Mouse (Mus musculus) intestine, embryonic 16.5 days (tissue): ENCODE measurements around the gene Med23. TPM values are rescaled to one million over a fixed set of nuclear protein-coding genes. Genes with fewer than 3 reads are reported as not detected.
A peak's percentile ranks its signal among the peaks of the same experiment; 100 is the strongest.

ENCODE experiments used
- ATAC-seq: fragments of 200-750 bp; cut with Nextera tagmentation; 2 replicates; pipeline ENCODE4 v1.8.0; 2017; ENCODE audit warnings: moderate TSS enrichment, moderate library complexity
- H3K27ac ChIP-seq: fragments of 300-500 bp; sonication (generic); 2 replicates; pipeline ENCODE4 v1.5.1; 2014; ENCODE audit warnings: mild to moderate bottlenecking, low read length
- H3K27me3 ChIP-seq: fragments of 300-500 bp; sonication (generic); replicated peaks from 2 replicates; pipeline ENCODE4 v1.6.1; 2014; ENCODE audit warnings: low read length, control low read depth, mixed read lengths; ENCODE audit not compliant: control insufficient read depth, insufficient read depth
- H3K36me3 ChIP-seq: fragments of 300-500 bp; sonication (generic); 2 replicates; pipeline ENCODE4 v1.6.1; 2014; ENCODE audit warnings: low read length, control low read depth; ENCODE audit not compliant: control insufficient read depth, insufficient read depth
- H3K4me1 ChIP-seq: fragments of 300-500 bp; sonication (generic); 2 replicates; pipeline ENCODE4 v1.6.1; 2014; ENCODE audit warnings: low read length, control low read depth, mixed read lengths; ENCODE audit not compliant: control insufficient read depth, insufficient read depth
- H3K4me2 ChIP-seq: fragments of 300-500 bp; sonication (generic); 2 replicates; pipeline ENCODE4 v1.6.1; 2014; ENCODE audit warnings: low read depth, low read length, control low read depth
- H3K4me3 ChIP-seq: fragments of 300-500 bp; sonication (generic); 2 replicates; pipeline ENCODE4 v1.5.1; 2014; ENCODE audit warnings: mild to moderate bottlenecking, low read length
- H3K9ac ChIP-seq: fragments of 300-500 bp; sonication (generic); 2 replicates; pipeline ENCODE4 v1.6.1; 2014; ENCODE audit warnings: low read depth, low read length
- H3K9me3 ChIP-seq: fragments of 300-500 bp; sonication (generic); 2 replicates; pipeline ENCODE4 v1.6.1; 2016; ENCODE audit warnings: low read length, control low read depth; ENCODE audit not compliant: control insufficient read depth
- WGBS: fragments of 180-500 bp; shearing (Covaris S2); extraction: QIAGEN DNeasy Blood & Tissue Kit; methylation state at CpG from one replicate; pipeline ENCODE4 v1.1.7; 2014; 5-methylcytosine and 5-hydroxymethylcytosine counted together
- polyA plus RNA-seq: library from polyadenylated mRNA; unstranded; fragments of >200 nt; fragmentation: Nextera tagmentation; extraction: Ambion mirVana; gene quantifications from 2 replicates; pipeline ENCODE4 v1.2.1, GENCODE M21; 2015

Med23 gene
- polyA plus RNA-seq, 1 experiment from 2014 or later, result 14.6 TPM

GRCm38 (mm10) chr10:24915486-24915885 lies 45.7 kb downstream of the Med23 start:
- no peaks in the 10 kb centered on the region for H3K9me3 ChIP-seq
- no peak overlapping the region for H3K4me3 ChIP-seq

GRCm38 (mm10) chr10:24922977-24923376 lies 53.2 kb downstream of the Med23 start:
- no peaks in the 10 kb centered on the region for H3K27me3 ChIP-seq
- H3K36me3 ChIP-seq, result no peaks in the 10 kb centered on the region
- no peak for ATAC-seq
- WGBS, result 83% methylated on average over 4 of the region's 4 CpGs
- H3K9me3 ChIP-seq, result no peaks in the 10 kb centered on the region
- no peak overlapping the region for H3K4me2 ChIP-seq
- no peak overlapping the region for H3K4me3 ChIP-seq
- H3K9ac ChIP-seq, result no peak overlapping the region
- peaks cover 13% of the 10 kb centered on the region for H3K4me1 ChIP-seq
- no peak overlapping the region for H3K27ac ChIP-seq

More at GRCm38 (mm10) chr10:24915486-24915885, 45.7 kb downstream of the Med23 start:
- ATAC-seq, result no peak
- Histone ChIP-seq H3K27me3 (no peaks in the 10 kb centered on the region), H3K4me2 (no peak overlapping the region), H3K27ac (no peak overlapping the region), H3K4me1 (no peaks in the 10 kb centered on the region), H3K36me3 (peaks cover 13% of the 10 kb centered on the region), H3K9ac (no peak overlapping the region)
- WGBS, result 87% methylated on average over 6 of the region's 6 CpGs

- no peak overlapping the region for H3K9ac ChIP-seq
- 79% methylated on average over 3 of the region's 3 CpGs for WGBS
- H3K36me3 ChIP-seq, result no peaks in the 10 kb centered on the region
- H3K4me3 ChIP-seq, result no peak overlapping the region
- H3K27me3 ChIP-seq, result no peaks in the 10 kb centered on the region
- peaks cover 13% of the 10 kb centered on the region for H3K4me1 ChIP-seq
- no peak overlapping the region for H3K4me2 ChIP-seq
- ATAC-seq, result no peak
- H3K27ac ChIP-seq, result no peak overlapping the region
- no peaks in the 10 kb centered on the region for H3K9me3 ChIP-seq
These were observed 54.5 kb downstream of the Med23 start for GRCm38 (mm10) chr10:24924296-24924695.

- no peak overlapping the region for H3K27ac ChIP-seq
- no peak for ATAC-seq
- peaks cover 13% of the 10 kb centered on the region for H3K4me1 ChIP-seq
- no peaks in the 10 kb centered on the region for H3K27me3 ChIP-seq
- 35% methylated on average over 10 of the region's 10 CpGs for WGBS
- H3K4me3 ChIP-seq, result no peak overlapping the region
- H3K9me3 ChIP-seq, result no peaks in the 10 kb centered on the region
- H3K4me2 ChIP-seq, result no peak overlapping the region
- H3K36me3 ChIP-seq, result no peaks in the 10 kb centered on the region
- H3K9ac ChIP-seq, result 0 out of 2 replicates have a peak overlapping the region, but pooled peaks have one; percentile 4
These were observed 56.6 kb downstream of the Med23 start for GRCm38 (mm10) chr10:24926380-24926779.

- H3K27ac ChIP-seq, result no peak within 1 kb of the TSS
These were observed 57.4 kb downstream of the Med23 start, which contains the start of gene Arg1 for GRCm38 (mm10) chr10:24926962-24927720. TSS of gene Arg1 (minus strand) at chr10:24927484.

GRCm38 (mm10) chr10:24928072-24928471 lies 58.3 kb downstream of the Med23 start:
- H3K27me3 ChIP-seq, result no peaks in the 10 kb centered on the region
- H3K9ac ChIP-seq, result no peak overlapping the region
- peak overlapping the region; percentile 6; the same call in 1 of the 2 replicates for H3K4me3 ChIP-seq
- H3K9me3 ChIP-seq, result no peaks in the 10 kb centered on the region
- H3K4me2 ChIP-seq, result peak overlapping the region; percentile 21
- peaks cover 13% of the 10 kb centered on the region for H3K4me1 ChIP-seq
- 0 out of 2 replicates have a peak, but pooled peaks have one; percentile 16 for ATAC-seq
- 9% methylated on average over 12 of the region's 12 CpGs for WGBS
- no peaks in the 10 kb centered on the region for H3K36me3 ChIP-seq
- H3K27ac ChIP-seq, result no peak overlapping the region

More at GRCm38 (mm10) chr10:24926962-24927720, 57.4 kb downstream of the Med23 start, which contains the start of gene Arg1:
- H3K9me3 ChIP-seq, result no peaks in the 10 kb centered on the region
- WGBS, result 22% methylated on average over 14 of the region's 14 CpGs
- peak; percentile 81 for ATAC-seq
- no peaks in the 10 kb centered on the region for H3K27me3 ChIP-seq
- H3K36me3 ChIP-seq, result no peaks in the 10 kb centered on the region
- H3K4me1 ChIP-seq, result peaks cover 13% of the 10 kb centered on the region
- 0 out of 2 replicates have a peak within 1 kb of the TSS, but pooled peaks have one; percentile 4 for H3K9ac ChIP-seq
- H3K4me2 ChIP-seq, result peak within 1 kb of the TSS; percentile 40
- peak within 1 kb of the TSS; percentile 16 for H3K4me3 ChIP-seq

GRCm38 (mm10) chr10:24930143-24930542 lies 60.4 kb downstream of the Med23 start:
- Histone ChIP-seq H3K27me3 (no peaks in the 10 kb centered on the region), H3K4me3 (no peak overlapping the region), H3K27ac (no peak overlapping the region), H3K4me2 (no peak overlapping the region), H3K9ac (no peak overlapping the region), H3K4me1 (peaks cover 13% of the 10 kb centered on the region), H3K36me3 (no peaks in the 10 kb centered on the region), H3K9me3 (no peaks in the 10 kb centered on the region)
- WGBS, result 78% methylated on average over 6 of the region's 6 CpGs
- ATAC-seq, result no peak

- no peak for ATAC-seq
- 0 out of 2 replicates have a peak, but pooled peaks cover 4% of the 10 kb centered on the region for H3K4me1 ChIP-seq
- no peaks in the 10 kb centered on the region for H3K9me3 ChIP-seq
- H3K4me2 ChIP-seq, result no peak overlapping the region
- H3K27ac ChIP-seq, result no peak overlapping the region
- H3K9ac ChIP-seq, result no peak overlapping the region
- H3K36me3 ChIP-seq, result no peaks in the 10 kb centered on the region
- H3K27me3 ChIP-seq, result no peaks in the 10 kb centered on the region
- WGBS, result 68% methylated on average over 3 of the region's 3 CpGs
- no peak overlapping the region for H3K4me3 ChIP-seq
These were observed 78.1 kb downstream of the Med23 start for GRCm38 (mm10) chr10:24947871-24948270.

- Histone ChIP-seq H3K4me1 (0 out of 2 replicates have a peak, but pooled peaks cover 4% of the 10 kb centered on the region), H3K4me3 (no peak overlapping the region), H3K9ac (no peak overlapping the region), H3K27ac (no peak overlapping the region), H3K36me3 (no peaks in the 10 kb centered on the region), H3K4me2 (no peak overlapping the region), H3K9me3 (no peaks in the 10 kb centered on the region), H3K27me3 (no peaks in the 10 kb centered on the region)
- no peak for ATAC-seq
- 41% methylated on average over 8 of the region's 8 CpGs for WGBS
These were observed 78.5 kb downstream of the Med23 start for GRCm38 (mm10) chr10:24948278-24948677.
